In genomic region chr2:65987069-65987468, GRCm38 (mm10) we compare ENCODE assay signal across 17 mouse cellular contexts.
DNase-seq lines count a peak whose midpoint lies in the region; ATAC-seq and TF ChIP-seq lines count a peak whose summit lies in the region.
"Had no signal": no experiment of that assay in that cellular context is flagged by ENCODE, and none has a peak within 500 bp of the region (broad histone marks: within the 10 kb centered on the region; RNA-seq: fewer than 3 reads in every experiment).

No protein-coding gene starts in this region.

- peak; percentile 40 for DNase-seq in kidney, adult 2 months
- no peak for DNase-seq in kidney, postnatal 10 days
- DNase-seq in forelimb bud, embryonic 11.5 days (ENCODE audit: low read depth, low spot score) = peak; percentile 57
- DNase-seq in limb, embryonic 14.5 days (ENCODE audit: low spot score) = peak; percentile 38
- DNase-seq in spleen, postnatal 36 days (ENCODE audit: low spot score in 2 of 2) = no peak
- DNase-seq: gastrocnemius, adult 2 months; layer of hippocampus, postnatal 36 days; spleen, adult 18-20 months; thymus, adult 2 months had no signal

- 65% methylated on average over 6 of the region's 6 CpGs for whole genome bisulfite sequencing in forebrain, embryonic 15.5 days
- WGBS in forebrain, embryonic 12.5 days = 82% methylated on average over 6 of the region's 6 CpGs
- 31% methylated on average over 6 of the region's 6 CpGs for WGBS in kidney, adult 2 months
- 20% methylated on average over 6 of the region's 6 CpGs for WGBS in limb, embryonic 14.5 days

- H3K9ac ChIP-seq in forebrain, embryonic 15.5 days (replicated peaks) = no peak overlapping the region
- no peak overlapping the region for H3K9ac ChIP-seq in forebrain, embryonic 12.5 days
- no peak overlapping the region for H3K9ac ChIP-seq in limb, embryonic 14.5 days (ENCODE audit: low read depth, low read length, severe bottlenecking)
- H3K9ac ChIP-seq: heart, embryonic 12.5 days; intestine, embryonic 15.5 days; liver, embryonic 15.5 days; stomach, embryonic 15.5 days had no signal

- H3K36me3 ChIP-seq in forebrain, embryonic 15.5 days = no peaks in the 10 kb centered on the region
- no peaks in the 10 kb centered on the region for H3K36me3 ChIP-seq in forebrain, embryonic 12.5 days (replicated peaks)
- no peaks in the 10 kb centered on the region for H3K36me3 ChIP-seq in kidney, adult 2 months (ENCODE audit: control insufficient read depth, insufficient read depth, low read length)
- no peaks in the 10 kb centered on the region for H3K36me3 ChIP-seq in limb, embryonic 14.5 days (ENCODE audit: control insufficient read depth, insufficient read depth, low read length)
- H3K36me3 ChIP-seq: heart, embryonic 12.5 days; intestine, embryonic 15.5 days; liver, embryonic 15.5 days; stomach, embryonic 15.5 days had no signal

- no peak for TF ChIP-seq CTCF in kidney, adult 2 months (conservative IDR thresholded peaks at IDR 0.05; ENCODE audit: insufficient read depth, insufficient read length, low read depth, low read length)

- H3K4me2 ChIP-seq in forebrain, embryonic 15.5 days (replicated peaks) = no peak overlapping the region
- no peak overlapping the region for H3K4me2 ChIP-seq in forebrain, embryonic 12.5 days
- 0 out of 2 replicates have a peak overlapping the region, but pooled peaks have one; percentile 19 for H3K4me2 ChIP-seq in limb, embryonic 14.5 days (replicated peaks; ENCODE audit: low read depth, low read length, severe bottlenecking)
- H3K4me2 ChIP-seq: heart, embryonic 12.5 days; intestine, embryonic 15.5 days; liver, embryonic 15.5 days; stomach, embryonic 15.5 days had no signal

- no peak for TF ChIP-seq POLR2A in kidney, adult 2 months (IDR thresholded peaks at IDR 0.05; ENCODE audit: low read depth, low read length)
- no peak for TF ChIP-seq POLR2A in limb, embryonic 14.5 days (IDR thresholded peaks at IDR 0.05; ENCODE audit: borderline replicate concordance, extremely low read depth, insufficient read depth, insufficient read length)

- 0 out of 2 replicates have a peak, but pooled peaks have one; percentile 27 for ATAC-seq in forebrain, embryonic 15.5 days (replicated peaks)
- no peak for ATAC-seq in forebrain, embryonic 12.5 days (ENCODE audit: low FRiP score)
- ATAC-seq in limb, embryonic 14.5 days (ENCODE audit: low FRiP score, low read depth) = no peak
- ATAC-seq: forebrain, embryonic 16.5 days; intestine, embryonic 15.5 days; midbrain, embryonic 16.5 days had no signal

- no peak overlapping the region for H3K27ac ChIP-seq in forebrain, embryonic 15.5 days (replicated peaks)
- H3K27ac ChIP-seq in forebrain, embryonic 12.5 days = no peak overlapping the region
- H3K27ac ChIP-seq in kidney, adult 2 months (ENCODE audit: insufficient read depth, low read depth, low read length) = peak overlapping the region; percentile 93
- no peak overlapping the region; the same call in 1 of the 2 replicates for H3K27ac ChIP-seq in limb, embryonic 14.5 days (replicated peaks; ENCODE audit: low read depth, low read length)
- H3K27ac ChIP-seq: gastrocnemius, adult 2 months; intestine, embryonic 15.5 days; liver, embryonic 15.5 days; stomach, embryonic 15.5 days had no signal

- no peaks in the 10 kb centered on the region for H3K9me3 ChIP-seq in forebrain, embryonic 15.5 days
- H3K9me3 ChIP-seq in forebrain, embryonic 12.5 days = no peaks in the 10 kb centered on the region
- no peaks in the 10 kb centered on the region for H3K9me3 ChIP-seq in limb, embryonic 14.5 days (ENCODE audit: control insufficient read depth, low read length)
- H3K9me3 ChIP-seq: heart, embryonic 12.5 days; intestine, embryonic 15.5 days; liver, embryonic 15.5 days; stomach, embryonic 15.5 days had no signal

- H3K4me1 ChIP-seq in forebrain, embryonic 15.5 days = peaks cover 10% of the 10 kb centered on the region
- peaks cover 11% of the 10 kb centered on the region for H3K4me1 ChIP-seq in forebrain, embryonic 12.5 days
- H3K4me1 ChIP-seq in kidney, adult 2 months (ENCODE audit: control insufficient read depth, insufficient read depth, low read length) = peaks cover 2% of the 10 kb centered on the region; the same call in 1 of the 2 replicates
- peaks cover 25% of the 10 kb centered on the region for H3K4me1 ChIP-seq in limb, embryonic 14.5 days (ENCODE audit: control insufficient read depth, insufficient read depth, low read length)
- H3K4me1 ChIP-seq: intestine, embryonic 15.5 days; liver, embryonic 15.5 days; stomach, embryonic 15.5 days had no signal

- no peaks in the 10 kb centered on the region for H3K27me3 ChIP-seq in forebrain, embryonic 15.5 days
- no peaks in the 10 kb centered on the region for H3K27me3 ChIP-seq in forebrain, embryonic 12.5 days
- no peaks in the 10 kb centered on the region for H3K27me3 ChIP-seq in kidney, adult 2 months (replicated peaks; ENCODE audit: control insufficient read depth, insufficient read depth, low read length)
- H3K27me3 ChIP-seq in limb, embryonic 14.5 days (ENCODE audit: control insufficient read depth, insufficient read depth, low read length) = no peaks in the 10 kb centered on the region
- H3K27me3 ChIP-seq: intestine, embryonic 15.5 days; liver, embryonic 15.5 days; stomach, embryonic 15.5 days had no signal

- no peak overlapping the region for H3K4me3 ChIP-seq in forebrain, embryonic 15.5 days
- no peak overlapping the region for H3K4me3 ChIP-seq in forebrain, embryonic 12.5 days (replicated peaks)
- no peak overlapping the region for H3K4me3 ChIP-seq in kidney, adult 2 months (ENCODE audit: insufficient read depth, low read depth, low read length)
- no peak overlapping the region for H3K4me3 ChIP-seq in limb, embryonic 14.5 days (replicated peaks; ENCODE audit: low read length)
- H3K4me3 ChIP-seq: gastrocnemius, adult 2 months; heart, embryonic 12.5 days; intestine, embryonic 15.5 days; liver, embryonic 15.5 days; stomach, embryonic 15.5 days had no signal

Comparison
In these comparisons a context has a peak if more than half of its experiments do, and no peak if none do; other contexts are left out.
1. DNase-seq: peak in kidney, adult 2 months (single experiment), forelimb bud, embryonic 11.5 days (single experiment) and limb, embryonic 14.5 days (single experiment); none in kidney, postnatal 10 days (single experiment) and spleen, postnatal 36 days (0 of 2).